ENCODE assay signal across 12 mouse cellular contexts in genomic region chr17:13583475-13584233, GRCm38 (mm10).
DNase-seq lines count a peak whose midpoint lies in the region; ATAC-seq and TF ChIP-seq lines count a peak whose summit lies in the region.
"Had no signal": no experiment of that assay in that cellular context is flagged by ENCODE, and none has a peak within 500 bp of the region (broad histone marks: within the 10 kb centered on the region; RNA-seq: fewer than 3 reads in every experiment).

No protein-coding gene starts in this region.

- no peak overlapping the region for H3K4me3 ChIP-seq in left cerebral cortex, adult 2 months
- H3K4me3 ChIP-seq in forebrain, embryonic 14.5 days (ENCODE audit: low read depth, low read length), result no peak overlapping the region
- no peak overlapping the region for H3K4me3 ChIP-seq in midbrain, embryonic 15.5 days
- H3K4me3 ChIP-seq in intestine, postnatal 0 days (ENCODE audit: low read depth, low read length), result no peak overlapping the region
- H3K4me3 ChIP-seq: limb, embryonic 15.5 days had no signal

- no peak overlapping the region for H3K9ac ChIP-seq in forebrain, embryonic 14.5 days (ENCODE audit: low read length)
- no peak overlapping the region for H3K9ac ChIP-seq in midbrain, embryonic 15.5 days
- no peak overlapping the region for H3K9ac ChIP-seq in intestine, postnatal 0 days (ENCODE audit: low read depth, low read length)
- H3K9ac ChIP-seq: limb, embryonic 15.5 days had no signal

- no peaks in the 10 kb centered on the region for H3K27me3 ChIP-seq in forebrain, embryonic 14.5 days (replicated peaks; ENCODE audit: control insufficient read depth, insufficient read depth, low read length)
- no peaks in the 10 kb centered on the region for H3K27me3 ChIP-seq in midbrain, embryonic 15.5 days (replicated peaks)
- no peaks in the 10 kb centered on the region for H3K27me3 ChIP-seq in intestine, postnatal 0 days (replicated peaks; ENCODE audit: control insufficient read depth, insufficient read depth, low read length)
- H3K27me3 ChIP-seq: limb, embryonic 15.5 days had no signal

- TF ChIP-seq CTCF in left cerebral cortex, adult 2 months (IDR thresholded peaks at IDR 0.05), result no peak
- TF ChIP-seq CTCF in intestine, postnatal 0 days (IDR thresholded peaks at IDR 0.05; ENCODE audit: low read depth), result no peak

- H3K4me2 ChIP-seq in forebrain, embryonic 14.5 days (ENCODE audit: low read length), result no peak overlapping the region
- H3K4me2 ChIP-seq in midbrain, embryonic 15.5 days, result no peak overlapping the region
- H3K4me2 ChIP-seq in intestine, postnatal 0 days (replicated peaks; ENCODE audit: low read depth), result no peak overlapping the region
- H3K4me2 ChIP-seq: limb, embryonic 15.5 days had no signal

- intact Hi-C loops in left cerebral cortex, postnatal 4 days (cut with DNase I), result no loop called here
- intact Hi-C loops in left cerebral cortex, adult 2 months (cut with DNase I), result no loop called here

- H3K36me3 ChIP-seq in forebrain, embryonic 14.5 days (ENCODE audit: control insufficient read depth, insufficient read depth, low read length), result no peaks in the 10 kb centered on the region
- no peaks in the 10 kb centered on the region for H3K36me3 ChIP-seq in midbrain, embryonic 15.5 days (replicated peaks)
- no peaks in the 10 kb centered on the region for H3K36me3 ChIP-seq in intestine, postnatal 0 days (ENCODE audit: control insufficient read depth, insufficient read depth)
- H3K36me3 ChIP-seq: limb, embryonic 15.5 days had no signal

- WGBS in forebrain, embryonic 14.5 days, result 24% methylated on average over 9 of the region's 9 CpGs
- WGBS in midbrain, embryonic 15.5 days, result 41% methylated on average over 9 of the region's 9 CpGs
- 72% methylated on average over 9 of the region's 9 CpGs for WGBS in intestine, postnatal 0 days

- no peak overlapping the region for H3K27ac ChIP-seq in left cerebral cortex, adult 2 months
- peak overlapping the region; percentile 87 for H3K27ac ChIP-seq in forebrain, embryonic 14.5 days (ENCODE audit: low read depth, low read length)
- 0 out of 2 replicates have a peak overlapping the region, but pooled peaks have one; percentile 0 for H3K27ac ChIP-seq in midbrain, embryonic 15.5 days
- H3K27ac ChIP-seq in intestine, postnatal 0 days (ENCODE audit: low read depth, low read length), result no peak overlapping the region
- H3K27ac ChIP-seq: limb, embryonic 15.5 days had no signal

- H3K9me3 ChIP-seq in forebrain, embryonic 14.5 days (replicated peaks; ENCODE audit: control insufficient read depth, low read length), result no peaks in the 10 kb centered on the region
- no peaks in the 10 kb centered on the region for H3K9me3 ChIP-seq in midbrain, embryonic 15.5 days
- 0 out of 2 replicates have a peak, but pooled peaks cover 3% of the 10 kb centered on the region for H3K9me3 ChIP-seq in intestine, postnatal 0 days (ENCODE audit: control insufficient read depth)
- H3K9me3 ChIP-seq: limb, embryonic 15.5 days had no signal

- peak; percentile 97 for ATAC-seq in forebrain, embryonic 14.5 days
- ATAC-seq in midbrain, embryonic 15.5 days (replicated peaks), result peak; percentile 82
- no peak for ATAC-seq in intestine, postnatal 0 days

- peaks cover 6% of the 10 kb centered on the region; the same call in 1 of the 2 replicates for H3K4me1 ChIP-seq in forebrain, embryonic 14.5 days (ENCODE audit: control insufficient read depth, insufficient read depth, low read length)
- peaks cover 5% of the 10 kb centered on the region; the same call in 1 of the 2 replicates for H3K4me1 ChIP-seq in midbrain, embryonic 15.5 days
- no peaks in the 10 kb centered on the region for H3K4me1 ChIP-seq in intestine, postnatal 0 days (replicated peaks; ENCODE audit: control insufficient read depth, insufficient read depth, low read length)
- H3K4me1 ChIP-seq: limb, embryonic 15.5 days had no signal

- DNase-seq in left cerebral cortex, postnatal 4 days, result peak; percentile 81
- DNase-seq in left cerebral cortex, adult 2 months (ENCODE audit: extremely low spot score in 1 of 2, low spot score in 2 of 2), result no peak
- peak; percentile 32 for DNase-seq in cerebellum, adult 8-10 months
- peak; percentile 84 for DNase-seq in forebrain, embryonic 14.5 days (ENCODE audit: low spot score)
- DNase-seq in ovary, postnatal 14 days (ENCODE audit: low spot score), result no peak
- no peak for DNase-seq in adrenal gland, postnatal 25 days
- DNase-seq: adrenal gland, postnatal 10 days; heart, adult 18-20 months; kidney, adult 18-20 months had no signal

Comparison
In these comparisons a context has a peak if more than half of its experiments do, and no peak if none do; other contexts are left out.
1. DNase-seq: peak in left cerebral cortex, postnatal 4 days (single experiment), cerebellum, adult 8-10 months (single experiment) and forebrain, embryonic 14.5 days (single experiment); none in left cerebral cortex, adult 2 months (0 of 2), ovary, postnatal 14 days (single experiment) and adrenal gland, postnatal 25 days (single experiment).
2. H3K27ac ChIP-seq: peak in forebrain, embryonic 14.5 days (single experiment) and midbrain, embryonic 15.5 days (single experiment); none in left cerebral cortex, adult 2 months (single experiment) and intestine, postnatal 0 days (single experiment).